ENCODE assay signal across 8 mouse cellular contexts in the genomic region with DNA sequence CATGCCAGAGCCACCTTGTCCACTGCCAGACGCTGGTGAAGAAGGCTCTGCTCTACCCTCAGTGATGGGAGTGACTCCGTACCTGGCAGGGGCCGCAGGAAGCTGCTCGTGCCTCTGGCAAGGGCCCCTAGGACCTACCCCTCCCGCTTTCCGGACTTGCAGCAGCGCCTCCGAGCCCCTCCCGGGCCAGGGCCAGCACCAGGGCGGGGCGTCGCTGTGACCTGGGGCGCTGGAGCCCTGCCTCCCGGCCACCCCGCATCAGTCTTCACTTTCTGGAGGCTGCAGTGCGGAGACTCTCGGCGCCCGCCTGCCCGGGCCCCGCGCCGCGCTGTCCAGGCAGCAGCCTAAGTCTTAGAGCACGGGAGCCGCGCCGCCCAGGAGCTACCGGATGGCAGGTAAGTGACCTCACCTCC. TPM values are rescaled to one million over a fixed set of nuclear protein-coding genes. Genes with fewer than 3 reads are reported as not detected.
DNase-seq lines count a peak whose midpoint lies in the region; ATAC-seq and TF ChIP-seq lines count a peak whose summit lies in the region.

No protein-coding gene starts in this region.

- no peaks in the 10 kb centered on the region for H3K9me3 ChIP-seq in kidney, postnatal 0 days (replicated peaks; ENCODE audit: low read length)
- no peaks in the 10 kb centered on the region for H3K9me3 ChIP-seq in embryonic facial prominence, embryonic 13.5 days
- H3K9me3 ChIP-seq in limb, embryonic 10.5 days (replicated peaks): no peaks in the 10 kb centered on the region
- H3K9me3 ChIP-seq in neural tube, embryonic 14.5 days (ENCODE audit: control insufficient read depth, low read length): no peaks in the 10 kb centered on the region

- ATAC-seq in kidney, postnatal 0 days (replicated peaks; ENCODE audit: low FRiP score, low read depth): peak; percentile 37; the same call in 1 of the 2 replicates
- ATAC-seq in embryonic facial prominence, embryonic 13.5 days (ENCODE audit: insufficient number of reproducible peaks, insufficient read depth, low FRiP score, low TSS enrichment, low read depth): no peak
- 0 out of 2 replicates have a peak, but pooled peaks have one; percentile 31 for ATAC-seq in neural tube, embryonic 14.5 days (ENCODE audit: low read depth)
- ATAC-seq in monocyte, adult 5-6 weeks (replicated peaks; ENCODE audit: insufficient number of reproducible peaks, low FRiP score, low TSS enrichment, poor library complexity, severe bottlenecking): no peak

- 2% methylated on average over 29 of the region's 29 CpGs for WGBS in kidney, postnatal 0 days
- 6% methylated on average over 28 of the region's 29 CpGs for WGBS in embryonic facial prominence, embryonic 13.5 days
- WGBS in limb, embryonic 10.5 days: 3% methylated on average over 29 of the region's 29 CpGs
- 5% methylated on average over 29 of the region's 29 CpGs for WGBS in neural tube, embryonic 14.5 days

- H3K27me3 ChIP-seq in kidney, postnatal 0 days (ENCODE audit: insufficient read depth, low read length): peaks cover 11% of the 10 kb centered on the region
- peaks cover 39% of the 10 kb centered on the region for H3K27me3 ChIP-seq in embryonic facial prominence, embryonic 13.5 days
- peaks cover 48% of the 10 kb centered on the region for H3K27me3 ChIP-seq in limb, embryonic 10.5 days (ENCODE audit: low read depth, poor library complexity, severe bottlenecking)
- 0 out of 2 replicates have a peak, but pooled peaks cover 4% of the 10 kb centered on the region for H3K27me3 ChIP-seq in neural tube, embryonic 14.5 days (ENCODE audit: control insufficient read depth, insufficient read depth, low read length)

- H3K9ac ChIP-seq in kidney, postnatal 0 days (ENCODE audit: low read depth, low read length): no peak overlapping the region
- peak overlapping the region; percentile 62 for H3K9ac ChIP-seq in embryonic facial prominence, embryonic 13.5 days
- 0 out of 2 replicates have a peak overlapping the region, but pooled peaks have one; percentile 21 for H3K9ac ChIP-seq in neural tube, embryonic 14.5 days (replicated peaks; ENCODE audit: low read depth, low read length)

- no peaks in the 10 kb centered on the region for H3K36me3 ChIP-seq in kidney, postnatal 0 days (ENCODE audit: insufficient read depth, low read length)
- H3K36me3 ChIP-seq in embryonic facial prominence, embryonic 13.5 days: no peaks in the 10 kb centered on the region
- H3K36me3 ChIP-seq in limb, embryonic 10.5 days: no peaks in the 10 kb centered on the region
- H3K36me3 ChIP-seq in neural tube, embryonic 14.5 days (ENCODE audit: control insufficient read depth, insufficient read depth, low read length): no peaks in the 10 kb centered on the region

- peaks cover 6% of the 10 kb centered on the region for H3K4me1 ChIP-seq in kidney, postnatal 0 days (replicated peaks; ENCODE audit: insufficient read depth, low read length)
- peaks cover 14% of the 10 kb centered on the region for H3K4me1 ChIP-seq in embryonic facial prominence, embryonic 13.5 days
- H3K4me1 ChIP-seq in limb, embryonic 10.5 days: peaks cover 7% of the 10 kb centered on the region
- no peaks in the 10 kb centered on the region for H3K4me1 ChIP-seq in neural tube, embryonic 14.5 days (ENCODE audit: control insufficient read depth, insufficient read depth, low read length)

- peak overlapping the region; percentile 63 for H3K4me2 ChIP-seq in kidney, postnatal 0 days (ENCODE audit: low read length)
- peak overlapping the region; percentile 64 for H3K4me2 ChIP-seq in embryonic facial prominence, embryonic 13.5 days
- peak overlapping the region; percentile 37 for H3K4me2 ChIP-seq in neural tube, embryonic 14.5 days (ENCODE audit: low read depth, low read length)

- H3K27ac ChIP-seq in kidney, postnatal 0 days: no peak overlapping the region
- no peak overlapping the region for H3K27ac ChIP-seq in embryonic facial prominence, embryonic 13.5 days
- H3K27ac ChIP-seq in limb, embryonic 10.5 days: 0 out of 2 replicates have a peak overlapping the region, but pooled peaks have one; percentile 40
- H3K27ac ChIP-seq in neural tube, embryonic 14.5 days (ENCODE audit: low read depth, low read length): no peak overlapping the region

- peak; percentile 12 for DNase-seq in kidney, postnatal 0 days (ENCODE audit: low spot score)
- DNase-seq in kidney, adult 11 months: no peak
- peak; percentile 44 for DNase-seq in limb, embryonic 10.5 days (ENCODE audit: low spot score)
- DNase-seq in urinary bladder, postnatal 36 days (ENCODE audit: low spot score in 2 of 2): no peak
- DNase-seq in thymus, postnatal 0 days (ENCODE audit: low spot score): no peak

- no peak for TF ChIP-seq CTCF in kidney, postnatal 0 days (IDR thresholded peaks at IDR 0.05; ENCODE audit: low read depth)

- peak overlapping the region; percentile 26 for H3K4me3 ChIP-seq in kidney, postnatal 0 days (replicated peaks; ENCODE audit: low read depth, low read length)
- H3K4me3 ChIP-seq in embryonic facial prominence, embryonic 13.5 days: peak overlapping the region; percentile 39
- H3K4me3 ChIP-seq in limb, embryonic 10.5 days: peak overlapping the region; percentile 51
- no peak overlapping the region for H3K4me3 ChIP-seq in neural tube, embryonic 14.5 days (ENCODE audit: low read depth, low read length)

RNA-seq across cellular contexts. Expression of gene Syt15, which starts 0.4 kb away (rescaled TPM):
- 0.76 and 0.80 TPM in 2 replicates for polyA plus RNA-seq in kidney, postnatal 0 days (2015; fragmentation: Nextera tagmentation; extraction: Ambion mirVana)
- polyA plus RNA-seq in embryonic facial prominence, embryonic 13.5 days (2015; fragmentation: Nextera tagmentation; extraction: Ambion mirVana): 0.30 and 0.66 TPM in 2 replicates
- 0.05 TPM in 1 of 2 replicates, not detected in the other for polyA plus RNA-seq in limb, embryonic 10.5 days (2016; fragmentation: Nextera tagmentation; extraction: Ambion mirVana)
- polyA plus RNA-seq in neural tube, embryonic 14.5 days (2014; fragmentation: Nextera tagmentation; extraction: Ambion mirVana): 0.46 and 0.49 TPM in 2 replicates
- 0.10 to 0.53 TPM in 2 of 3 replicates, not detected in the other for total RNA-seq in monocyte, adult 5-6 weeks (2017)
- 0.22 and 0.38 TPM in 2 replicates for polyA plus RNA-seq in thymus, postnatal 0 days (2015; fragmentation: Nextera tagmentation; extraction: Ambion mirVana)

RNA-seq across cellular contexts. Expression of gene Gprin2, which starts 18.3 kb away (rescaled TPM):
- polyA plus RNA-seq in kidney, postnatal 0 days (2015; fragmentation: Nextera tagmentation; extraction: Ambion mirVana): 0.62 and 0.79 TPM in 2 replicates
- 1.5 and 1.7 TPM in 2 replicates for polyA plus RNA-seq in embryonic facial prominence, embryonic 13.5 days (2015; fragmentation: Nextera tagmentation; extraction: Ambion mirVana)
- polyA plus RNA-seq in limb, embryonic 10.5 days (2016; fragmentation: Nextera tagmentation; extraction: Ambion mirVana): 0.43 TPM in 2 replicates
- 4.3 and 5.2 TPM in 2 replicates for polyA plus RNA-seq in neural tube, embryonic 14.5 days (2014; fragmentation: Nextera tagmentation; extraction: Ambion mirVana)
- total RNA-seq in monocyte, adult 5-6 weeks (2017): 0.10 TPM in 1 of 3 replicates, not detected in the others
- polyA plus RNA-seq in thymus, postnatal 0 days (2015; fragmentation: Nextera tagmentation; extraction: Ambion mirVana): 0.09 and 0.14 TPM in 2 replicates

Comparison
In these comparisons a context has a peak if more than half of its experiments do, and no peak if none do; other contexts are left out.
1. DNase-seq: peak in kidney, postnatal 0 days (single experiment) and limb, embryonic 10.5 days (single experiment); none in kidney, adult 11 months (single experiment), urinary bladder, postnatal 36 days (0 of 2) and thymus, postnatal 0 days (single experiment).
2. ATAC-seq: peak in kidney, postnatal 0 days (single experiment) and neural tube, embryonic 14.5 days (single experiment); none in embryonic facial prominence, embryonic 13.5 days (single experiment) and monocyte, adult 5-6 weeks (single experiment).
3. Peak in every context shown above with its lines, with median percentiles within 50 percentile points of each other: H3K4me2 ChIP-seq.